Mouse (Mus musculus) liver, embryonic 16.5 days (tissue): ENCODE results near the gene Ppm1b. TPM values are rescaled to one million over a fixed set of nuclear protein-coding genes. Genes with fewer than 3 reads are reported as not detected.

Source experiments
- ATAC-seq: fragments of 200-750 bp; cut with Nextera tagmentation; 2 replicates; pipeline ENCODE4 v1.8.0; 2017; ENCODE audit warnings: low read depth, mild to moderate bottlenecking, moderate number of reproducible peaks, moderate library complexity
- H3K27ac ChIP-seq: fragments of 300-500 bp; sonication (generic); 2 replicates; pipeline ENCODE4 v1.5.1; 2014; ENCODE audit warnings: mild to moderate bottlenecking, low read length
- H3K27me3 ChIP-seq: fragments of 300-500 bp; sonication (generic); 2 replicates; pipeline ENCODE4 v1.6.1; 2014; ENCODE audit warnings: low read depth, low read length, mixed read lengths; ENCODE audit not compliant: control insufficient read depth, insufficient read depth
- H3K36me3 ChIP-seq: fragments of 300-500 bp; sonication (generic); 2 replicates; pipeline ENCODE4 v1.6.1; 2014; ENCODE audit warnings: mild to moderate bottlenecking; ENCODE audit not compliant: control insufficient read depth, insufficient read depth
- H3K4me1 ChIP-seq: fragments of 300-500 bp; sonication (generic); 2 replicates; pipeline ENCODE4 v1.6.1; 2014; ENCODE audit warnings: low read depth, low read length, mixed read lengths; ENCODE audit not compliant: control insufficient read depth
- H3K4me2 ChIP-seq: fragments of 300-500 bp; sonication (generic); 2 replicates; pipeline ENCODE4 v1.6.1; 2014; ENCODE audit warnings: low read depth, low read length, mixed read lengths
- H3K4me3 ChIP-seq: fragments of 300-500 bp; sonication (generic); 2 replicates; pipeline ENCODE4 v1.5.1; 2014; ENCODE audit warnings: low read depth, mild to moderate bottlenecking, low read length
- H3K9ac ChIP-seq: fragments of 300-500 bp; sonication (generic); 2 replicates; pipeline ENCODE4 v1.6.1; 2014; ENCODE audit warnings: low read depth, low read length
- H3K9me3 ChIP-seq: fragments of 300-500 bp; sonication (generic); replicated peaks from 2 replicates; pipeline ENCODE4 v1.6.1; 2016; ENCODE audit warnings: low read length; ENCODE audit not compliant: control insufficient read depth
- WGBS: fragments of 180-500 bp; shearing (Covaris S2); extraction: QIAGEN DNeasy Blood & Tissue Kit; methylation state at CpG from one replicate; pipeline ENCODE4 v1.1.7; 2014; ENCODE audit not compliant: insufficient replicate concordance; 5-methylcytosine and 5-hydroxymethylcytosine counted together
- polyA plus RNA-seq: library from polyadenylated mRNA; unstranded; fragments of >200 nt; fragmentation: Nextera tagmentation; extraction: Ambion mirVana; gene quantifications from 2 replicates; pipeline ENCODE4 v1.2.1, GENCODE M21; 2015

Ppm1b gene
- polyA plus RNA-seq, 1 experiment from 2014 or later = 45.5 TPM

GRCm38 (mm10) chr17:85044466-85044865, 87.9 kb downstream of the Ppm1b start:
- Histone ChIP-seq H3K9ac (no peak overlapping the region), H3K36me3 (no peaks in the 10 kb centered on the region), H3K4me1 (peaks cover 3% of the 10 kb centered on the region), H3K9me3 (no peaks in the 10 kb centered on the region), H3K27me3 (no peaks in the 10 kb centered on the region), H3K27ac (0 out of 2 replicates have a peak overlapping the region, but pooled peaks have one; percentile 26), H3K4me2 (no peak overlapping the region), H3K4me3 (no peak overlapping the region)
- WGBS = 70% methylated on average over 5 of the region's 5 CpGs
- ATAC-seq = no peak

- no peak for ATAC-seq
- Histone ChIP-seq H3K27me3 (no peaks in the 10 kb centered on the region), H3K4me2 (no peak overlapping the region), H3K9ac (no peak overlapping the region), H3K36me3 (no peaks in the 10 kb centered on the region), H3K4me1 (peaks cover 3% of the 10 kb centered on the region), H3K27ac (no peak overlapping the region), H3K4me3 (no peak overlapping the region), H3K9me3 (no peaks in the 10 kb centered on the region)
- 75% methylated on average over 12 of the region's 12 CpGs for WGBS
Measured at GRCm38 (mm10) chr17:85045160-85045559, 88.6 kb downstream of the Ppm1b start.

GRCm38 (mm10) chr17:85048379-85048778, 91.8 kb downstream of the Ppm1b start:
- H3K27ac ChIP-seq = no peak overlapping the region
- H3K4me1 ChIP-seq = no peaks in the 10 kb centered on the region; the same call in 1 of the 2 replicates
- H3K36me3 ChIP-seq = no peaks in the 10 kb centered on the region
- no peaks in the 10 kb centered on the region for H3K27me3 ChIP-seq
- H3K9ac ChIP-seq = no peak overlapping the region
- 70% methylated on average over 5 of the region's 5 CpGs for WGBS
- ATAC-seq = no peak
- no peaks in the 10 kb centered on the region for H3K9me3 ChIP-seq
- no peak overlapping the region for H3K4me2 ChIP-seq
- H3K4me3 ChIP-seq = no peak overlapping the region

- H3K4me2 ChIP-seq = no peak overlapping the region
- H3K4me3 ChIP-seq = no peak overlapping the region
- no peaks in the 10 kb centered on the region for H3K9me3 ChIP-seq
- no peak overlapping the region for H3K9ac ChIP-seq
- no peak overlapping the region for H3K27ac ChIP-seq
- ATAC-seq = no peak
- no peaks in the 10 kb centered on the region for H3K27me3 ChIP-seq
- 64% methylated on average over 7 of the region's 7 CpGs for WGBS
- H3K36me3 ChIP-seq = no peaks in the 10 kb centered on the region
- H3K4me1 ChIP-seq = no peaks in the 10 kb centered on the region
Measured at GRCm38 (mm10) chr17:85058276-85058675, 101.7 kb downstream of the Ppm1b start.

- Histone ChIP-seq H3K27me3 (no peaks in the 10 kb centered on the region), H3K9me3 (no peaks in the 10 kb centered on the region), H3K27ac (no peak overlapping the region), H3K4me1 (no peaks in the 10 kb centered on the region), H3K4me2 (no peak overlapping the region), H3K36me3 (no peaks in the 10 kb centered on the region), H3K9ac (no peak overlapping the region), H3K4me3 (no peak overlapping the region)
- ATAC-seq = no peak
- WGBS = 79% methylated on average over 6 of the region's 6 CpGs
Measured at GRCm38 (mm10) chr17:85059136-85059535, 102.6 kb downstream of the Ppm1b start.

GRCm38 (mm10) chr17:85063560-85063959, 107.0 kb downstream of the Ppm1b start:
- Histone ChIP-seq H3K27me3 (no peaks in the 10 kb centered on the region), H3K9me3 (no peaks in the 10 kb centered on the region), H3K9ac (no peak overlapping the region), H3K36me3 (no peaks in the 10 kb centered on the region; the same call in none of the 2 replicates), H3K4me3 (no peak overlapping the region), H3K4me2 (no peak overlapping the region), H3K27ac (no peak overlapping the region), H3K4me1 (no peaks in the 10 kb centered on the region)
- WGBS = 35% methylated on average over 7 of the region's 7 CpGs
- ATAC-seq = no peak

GRCm38 (mm10) chr17:85067331-85067730, 110.8 kb downstream of the Ppm1b start:
- no peak overlapping the region for H3K4me3 ChIP-seq
- peaks cover 3% of the 10 kb centered on the region for H3K36me3 ChIP-seq
- H3K9ac ChIP-seq = no peak overlapping the region
- no peaks in the 10 kb centered on the region for H3K9me3 ChIP-seq
- H3K27ac ChIP-seq = no peak overlapping the region
- no peak overlapping the region for H3K4me2 ChIP-seq
- 85% methylated on average over 7 of the region's 7 CpGs for WGBS
- H3K4me1 ChIP-seq = no peaks in the 10 kb centered on the region
- no peaks in the 10 kb centered on the region for H3K27me3 ChIP-seq
- ATAC-seq = no peak

GRCm38 (mm10) chr17:85070658-85071057, 114.1 kb downstream of the Ppm1b start:
- ATAC-seq = no peak
- H3K36me3 ChIP-seq = peaks cover 3% of the 10 kb centered on the region

GRCm38 (mm10) chr17:85071088-85071775, 114.7 kb downstream of the Ppm1b start:
- Histone ChIP-seq H3K4me1 (no peaks in the 10 kb centered on the region), H3K9me3 (no peaks in the 10 kb centered on the region), H3K4me3 (no peak overlapping the region), H3K27me3 (no peaks in the 10 kb centered on the region), H3K36me3 (peaks cover 3% of the 10 kb centered on the region; the same call in 1 of the 2 replicates), H3K9ac (no peak overlapping the region), H3K4me2 (no peak overlapping the region), H3K27ac (no peak overlapping the region)
- 74% methylated on average over 8 of the region's 8 CpGs for WGBS
- ATAC-seq = no peak

More at GRCm38 (mm10) chr17:85070658-85071057, 114.1 kb downstream of the Ppm1b start:
- Histone ChIP-seq H3K9me3 (no peaks in the 10 kb centered on the region), H3K4me1 (no peaks in the 10 kb centered on the region), H3K27ac (no peak overlapping the region), H3K4me2 (no peak overlapping the region), H3K4me3 (no peak overlapping the region), H3K27me3 (no peaks in the 10 kb centered on the region), H3K9ac (no peak overlapping the region)
- WGBS = 66% methylated on average over 6 of the region's 6 CpGs
